Mouse (Mus musculus): ENCODE measurements at regions not wholly inside any gene's neighbourhood (a gene's known extent, or its start where the extent isn't known, plus 50 kb on each side); places are given as distances from the start of the nearest gene placed in this dataset.

GRCm38 (mm10) chr11:63665268-63665934 is 256.7 kb downstream of the Hs3st3b1 start:
- no peak for DNase-seq (ENCODE audit: extremely low read depth, low read depth, low spot score)
- Histone ChIP-seq H3K27ac (replicated peaks; ENCODE audit: insufficient read depth, low read depth, low read length) (no peak overlapping the region), H3K9ac (ENCODE audit: low read depth, low read length) (no peak overlapping the region), H3K4me3 (ENCODE audit: insufficient read depth, low read depth, low read length) (no peak overlapping the region), H3K79me2 (ENCODE audit: control insufficient read depth, insufficient read depth, low read length) (no peaks in the 10 kb centered on the region), H3K4me1 (ENCODE audit: control insufficient read depth, insufficient read depth, low read length) (peaks cover 2% of the 10 kb centered on the region; the same call in 1 of the 2 replicates), H3K36me3 (ENCODE audit: control insufficient read depth, insufficient read depth, low read length) (no peaks in the 10 kb centered on the region), H3K27me3 (ENCODE audit: control insufficient read depth, insufficient read depth, low read length) (no peaks in the 10 kb centered on the region)
- 87% methylated on average over 12 of the region's 12 CpGs for WGBS
- TF ChIP-seq CTCF (IDR thresholded peaks at IDR 0.05; ENCODE audit: low read depth, low read length) (no peak), POLR2A (IDR thresholded peaks at IDR 0.05; ENCODE audit: extremely low read depth, insufficient read depth, low read length) (no peak)

- TF ChIP-seq POLR2A (IDR thresholded peaks at IDR 0.05; ENCODE audit: extremely low read depth, insufficient read depth, low read length) (no peak), CTCF (IDR thresholded peaks at IDR 0.05; ENCODE audit: low read depth, low read length) (no peak)
- Histone ChIP-seq H3K79me2 (ENCODE audit: control insufficient read depth, insufficient read depth, low read length) (no peaks in the 10 kb centered on the region), H3K4me1 (ENCODE audit: control insufficient read depth, insufficient read depth, low read length) (peaks cover 2% of the 10 kb centered on the region; the same call in 1 of the 2 replicates), H3K27me3 (ENCODE audit: control insufficient read depth, insufficient read depth, low read length) (no peaks in the 10 kb centered on the region; the same call in 1 of the 2 replicates), H3K4me3 (ENCODE audit: insufficient read depth, low read depth, low read length) (no peak overlapping the region), H3K36me3 (ENCODE audit: control insufficient read depth, insufficient read depth, low read length) (no peaks in the 10 kb centered on the region), H3K9ac (ENCODE audit: low read depth, low read length) (no peak overlapping the region), H3K27ac (replicated peaks; ENCODE audit: insufficient read depth, low read depth, low read length) (no peak overlapping the region)
- no peak for DNase-seq (ENCODE audit: extremely low read depth, low read depth, low spot score)
- WGBS, result 95% methylated on average over 4 of the region's 4 CpGs
Observed at GRCm38 (mm10) chr11:63670477-63670876, 251.6 kb downstream of the Hs3st3b1 start.

- TF ChIP-seq CTCF (IDR thresholded peaks at IDR 0.05; ENCODE audit: low read depth, low read length), result no peak
- no peak for TF ChIP-seq POLR2A (IDR thresholded peaks at IDR 0.05; ENCODE audit: extremely low read depth, insufficient read depth, low read length)
Observed at GRCm38 (mm10) chr11:63671816-63672215, 250.3 kb downstream of the Hs3st3b1 start.

GRCm38 (mm10) chr11:63677921-63678320 is 244.2 kb downstream of the Hs3st3b1 start:
- Histone ChIP-seq H3K4me3 (ENCODE audit: insufficient read depth, low read depth, low read length) (no peak overlapping the region), H3K9ac (ENCODE audit: low read depth, low read length) (no peak overlapping the region), H3K27me3 (ENCODE audit: control insufficient read depth, insufficient read depth, low read length) (no peaks in the 10 kb centered on the region; the same call in 1 of the 2 replicates), H3K4me1 (ENCODE audit: control insufficient read depth, insufficient read depth, low read length) (no peaks in the 10 kb centered on the region), H3K79me2 (ENCODE audit: control insufficient read depth, insufficient read depth, low read length) (no peaks in the 10 kb centered on the region), H3K36me3 (ENCODE audit: control insufficient read depth, insufficient read depth, low read length) (no peaks in the 10 kb centered on the region), H3K27ac (replicated peaks; ENCODE audit: insufficient read depth, low read depth, low read length) (no peak overlapping the region)
- WGBS, result 92% methylated on average over 11 of the region's 11 CpGs
- no peak for DNase-seq (ENCODE audit: extremely low read depth, low read depth, low spot score)
- TF ChIP-seq CTCF (IDR thresholded peaks at IDR 0.05; ENCODE audit: low read depth, low read length), result no peak
- no peak for TF ChIP-seq POLR2A (IDR thresholded peaks at IDR 0.05; ENCODE audit: extremely low read depth, insufficient read depth, low read length)

More at GRCm38 (mm10) chr11:63671816-63672215, 250.3 kb downstream of the Hs3st3b1 start:
- H3K4me1 ChIP-seq (ENCODE audit: control insufficient read depth, insufficient read depth, low read length), result peaks cover 2% of the 10 kb centered on the region; the same call in 1 of the 2 replicates
- no peaks in the 10 kb centered on the region for H3K79me2 ChIP-seq (ENCODE audit: control insufficient read depth, insufficient read depth, low read length)
- H3K27me3 ChIP-seq (ENCODE audit: control insufficient read depth, insufficient read depth, low read length), result no peaks in the 10 kb centered on the region; the same call in 1 of the 2 replicates
- H3K27ac ChIP-seq (replicated peaks; ENCODE audit: insufficient read depth, low read depth, low read length), result no peak overlapping the region
- no peaks in the 10 kb centered on the region for H3K36me3 ChIP-seq (ENCODE audit: control insufficient read depth, insufficient read depth, low read length)
- no peak overlapping the region for H3K4me3 ChIP-seq (ENCODE audit: insufficient read depth, low read depth, low read length)
- H3K9ac ChIP-seq (ENCODE audit: low read depth, low read length), result no peak overlapping the region
- no peak for DNase-seq (ENCODE audit: extremely low read depth, low read depth, low spot score)
- 92% methylated on average over 2 of the region's 2 CpGs for WGBS

- 95% methylated on average over 17 of the region's 17 CpGs for WGBS
Observed at GRCm38 (mm10) chr11:63678382-63678905, 243.6 kb downstream of the Hs3st3b1 start.

GRCm38 (mm10) chr11:63679491-63679890 is 242.6 kb downstream of the Hs3st3b1 start:
- Histone ChIP-seq H3K27ac (replicated peaks; ENCODE audit: insufficient read depth, low read depth, low read length) (no peak overlapping the region), H3K27me3 (ENCODE audit: control insufficient read depth, insufficient read depth, low read length) (no peaks in the 10 kb centered on the region; the same call in 1 of the 2 replicates), H3K36me3 (ENCODE audit: control insufficient read depth, insufficient read depth, low read length) (no peaks in the 10 kb centered on the region), H3K79me2 (ENCODE audit: control insufficient read depth, insufficient read depth, low read length) (no peaks in the 10 kb centered on the region), H3K4me3 (ENCODE audit: insufficient read depth, low read depth, low read length) (no peak overlapping the region), H3K4me1 (ENCODE audit: control insufficient read depth, insufficient read depth, low read length) (no peaks in the 10 kb centered on the region), H3K9ac (ENCODE audit: low read depth, low read length) (no peak overlapping the region)
- 87% methylated on average over 4 of the region's 4 CpGs for WGBS
- TF ChIP-seq POLR2A (IDR thresholded peaks at IDR 0.05; ENCODE audit: extremely low read depth, insufficient read depth, low read length) (no peak), CTCF (IDR thresholded peaks at IDR 0.05; ENCODE audit: low read depth, low read length) (no peak)
- no peak for DNase-seq (ENCODE audit: extremely low read depth, low read depth, low spot score)

More at GRCm38 (mm10) chr11:63678382-63678905, 243.6 kb downstream of the Hs3st3b1 start:
- H3K79me2 ChIP-seq (ENCODE audit: control insufficient read depth, insufficient read depth, low read length), result no peaks in the 10 kb centered on the region
- H3K4me3 ChIP-seq (ENCODE audit: insufficient read depth, low read depth, low read length), result no peak overlapping the region
- H3K9ac ChIP-seq (ENCODE audit: low read depth, low read length), result no peak overlapping the region
- H3K27me3 ChIP-seq (ENCODE audit: control insufficient read depth, insufficient read depth, low read length), result no peaks in the 10 kb centered on the region; the same call in 1 of the 2 replicates
- no peak overlapping the region for H3K27ac ChIP-seq (replicated peaks; ENCODE audit: insufficient read depth, low read depth, low read length)
- no peaks in the 10 kb centered on the region for H3K36me3 ChIP-seq (ENCODE audit: control insufficient read depth, insufficient read depth, low read length)
- H3K4me1 ChIP-seq (ENCODE audit: control insufficient read depth, insufficient read depth, low read length), result no peaks in the 10 kb centered on the region
- no peak for TF ChIP-seq CTCF (IDR thresholded peaks at IDR 0.05; ENCODE audit: low read depth, low read length)
- DNase-seq (ENCODE audit: extremely low read depth, low read depth, low spot score), result no peak
